Mouse (Mus musculus): ENCODE measurements around the gene Uhrf1bp1. TPM values are rescaled to one million over a fixed set of nuclear protein-coding genes. Genes with fewer than 3 reads are reported as not detected.

Gene Uhrf1bp1
- polyA plus RNA-seq, 1 experiment from 2014 or later, result 7.4 TPM

- H3K36me3 ChIP-seq (ENCODE audit: control insufficient read depth, insufficient read depth, low read length), result no peaks in the 10 kb centered on the region
- WGBS, result 2% methylated on average over 49 of the region's 56 CpGs
- peaks cover 15% of the 10 kb centered on the region for H3K4me1 ChIP-seq (ENCODE audit: control insufficient read depth, insufficient read depth, low read length)
- peak within 1 kb of the TSS; percentile 80 for H3K27ac ChIP-seq (ENCODE audit: low read depth, low read length)
- peak within 1 kb of the TSS; percentile 88 for H3K4me2 ChIP-seq (replicated peaks; ENCODE audit: low read depth, low read length)
- H3K9ac ChIP-seq (ENCODE audit: low read depth, low read length), result peak within 1 kb of the TSS; percentile 98
- peak; percentile 95 for ATAC-seq (ENCODE audit: low FRiP score, low TSS enrichment)
- H3K9me3 ChIP-seq (ENCODE audit: control insufficient read depth, low read length), result no peaks in the 10 kb centered on the region
- peak within 1 kb of the TSS; percentile 99 for H3K4me3 ChIP-seq (ENCODE audit: low read length)
- H3K27me3 ChIP-seq (ENCODE audit: control insufficient read depth, insufficient read depth, low read length), result no peaks in the 10 kb centered on the region
Observed at GRCm38 (mm10) chr17:27820568-27821406, 35.5 kb upstream of the Uhrf1bp1 start, which contains the start of gene D17Wsu92e. Gene D17Wsu92e (minus strand): TSS chr17:27820648.

GRCm38 (mm10) chr17:27821407-27822338, 34.6 kb upstream of the Uhrf1bp1 start:
- Histone ChIP-seq H3K27me3 (ENCODE audit: control insufficient read depth, insufficient read depth, low read length) (no peaks in the 10 kb centered on the region), H3K9me3 (ENCODE audit: control insufficient read depth, low read length) (no peaks in the 10 kb centered on the region), H3K36me3 (ENCODE audit: control insufficient read depth, insufficient read depth, low read length) (no peaks in the 10 kb centered on the region), H3K27ac (ENCODE audit: low read depth, low read length) (peak overlapping the region; percentile 60; the same call in 1 of the 2 replicates), H3K9ac (ENCODE audit: low read depth, low read length) (no peak overlapping the region; the same call in 1 of the 2 replicates), H3K4me2 (replicated peaks; ENCODE audit: low read depth, low read length) (peak overlapping the region; percentile 47; the same call in 1 of the 2 replicates), H3K4me1 (ENCODE audit: control insufficient read depth, insufficient read depth, low read length) (peaks cover 22% of the 10 kb centered on the region), H3K4me3 (ENCODE audit: low read length) (no peak overlapping the region; the same call in 1 of the 2 replicates)
- ATAC-seq (ENCODE audit: low FRiP score, low TSS enrichment), result no peak
- 57% methylated on average over 9 of the region's 9 CpGs for WGBS

- H3K27ac ChIP-seq (ENCODE audit: low read depth, low read length), result no peak overlapping the region
- no peak overlapping the region for H3K4me2 ChIP-seq (replicated peaks; ENCODE audit: low read depth, low read length)
- no peaks in the 10 kb centered on the region for H3K27me3 ChIP-seq (ENCODE audit: control insufficient read depth, insufficient read depth, low read length)
- H3K4me1 ChIP-seq (ENCODE audit: control insufficient read depth, insufficient read depth, low read length), result peaks cover 19% of the 10 kb centered on the region
- H3K4me3 ChIP-seq (ENCODE audit: low read length), result no peak overlapping the region
- H3K36me3 ChIP-seq (ENCODE audit: control insufficient read depth, insufficient read depth, low read length), result no peaks in the 10 kb centered on the region
- H3K9ac ChIP-seq (ENCODE audit: low read depth, low read length), result no peak overlapping the region
- ATAC-seq (ENCODE audit: low FRiP score, low TSS enrichment), result no peak
- 82% methylated on average over 9 of the region's 9 CpGs for WGBS
- no peaks in the 10 kb centered on the region for H3K9me3 ChIP-seq (ENCODE audit: control insufficient read depth, low read length)
Observed at GRCm38 (mm10) chr17:27823142-27823905, 32.9 kb upstream of the Uhrf1bp1 start.

GRCm38 (mm10) chr17:27824941-27825340, 31.3 kb upstream of the Uhrf1bp1 start:
- H3K4me2 ChIP-seq (replicated peaks; ENCODE audit: low read depth, low read length), result no peak overlapping the region
- no peaks in the 10 kb centered on the region for H3K36me3 ChIP-seq (ENCODE audit: control insufficient read depth, insufficient read depth, low read length)
- no peaks in the 10 kb centered on the region for H3K9me3 ChIP-seq (ENCODE audit: control insufficient read depth, low read length)
- no peak overlapping the region for H3K9ac ChIP-seq (ENCODE audit: low read depth, low read length)
- peaks cover 9% of the 10 kb centered on the region; the same call in 1 of the 2 replicates for H3K4me1 ChIP-seq (ENCODE audit: control insufficient read depth, insufficient read depth, low read length)
- H3K4me3 ChIP-seq (ENCODE audit: low read length), result no peak overlapping the region
- H3K27ac ChIP-seq (ENCODE audit: low read depth, low read length), result no peak overlapping the region
- ATAC-seq (ENCODE audit: low FRiP score, low TSS enrichment), result no peak
- WGBS, result 83% methylated on average over 1 of the region's 1 CpGs
- H3K27me3 ChIP-seq (ENCODE audit: control insufficient read depth, insufficient read depth, low read length), result no peaks in the 10 kb centered on the region

GRCm38 (mm10) chr17:27825539-27825938, 30.7 kb upstream of the Uhrf1bp1 start:
- H3K4me2 ChIP-seq (replicated peaks; ENCODE audit: low read depth, low read length), result peak overlapping the region; percentile 48

GRCm38 (mm10) chr17:27825984-27826905, 30.0 kb upstream of the Uhrf1bp1 start:
- Histone ChIP-seq H3K36me3 (ENCODE audit: control insufficient read depth, insufficient read depth, low read length) (no peaks in the 10 kb centered on the region), H3K4me2 (replicated peaks; ENCODE audit: low read depth, low read length) (peak overlapping the region; percentile 48), H3K27ac (ENCODE audit: low read depth, low read length) (peak overlapping the region; percentile 25), H3K9me3 (ENCODE audit: control insufficient read depth, low read length) (no peaks in the 10 kb centered on the region), H3K9ac (ENCODE audit: low read depth, low read length) (peak overlapping the region; percentile 47), H3K4me3 (ENCODE audit: low read length) (peak overlapping the region; percentile 38), H3K4me1 (ENCODE audit: control insufficient read depth, insufficient read depth, low read length) (peaks cover 9% of the 10 kb centered on the region; the same call in 1 of the 2 replicates), H3K27me3 (ENCODE audit: control insufficient read depth, insufficient read depth, low read length) (no peaks in the 10 kb centered on the region)
- 2% methylated on average over 22 of the region's 22 CpGs for WGBS
- ATAC-seq (ENCODE audit: low FRiP score, low TSS enrichment), result peak; percentile 75

More at GRCm38 (mm10) chr17:27825539-27825938, 30.7 kb upstream of the Uhrf1bp1 start:
- no peaks in the 10 kb centered on the region for H3K36me3 ChIP-seq (ENCODE audit: control insufficient read depth, insufficient read depth, low read length)
- 37% methylated on average over 3 of the region's 3 CpGs for WGBS
- H3K9ac ChIP-seq (ENCODE audit: low read depth, low read length), result no peak overlapping the region
- H3K27me3 ChIP-seq (ENCODE audit: control insufficient read depth, insufficient read depth, low read length), result no peaks in the 10 kb centered on the region
- peaks cover 9% of the 10 kb centered on the region; the same call in 1 of the 2 replicates for H3K4me1 ChIP-seq (ENCODE audit: control insufficient read depth, insufficient read depth, low read length)
- 0 out of 2 replicates have a peak overlapping the region, but pooled peaks have one; percentile 38 for H3K4me3 ChIP-seq (ENCODE audit: low read length)
- ATAC-seq (ENCODE audit: low FRiP score, low TSS enrichment), result no peak
- no peaks in the 10 kb centered on the region for H3K9me3 ChIP-seq (ENCODE audit: control insufficient read depth, low read length)
- H3K27ac ChIP-seq (ENCODE audit: low read depth, low read length), result no peak overlapping the region

GRCm38 (mm10) chr17:27826908-27827383, 29.3 kb upstream of the Uhrf1bp1 start:
- under 1% methylated on average over 8 of the region's 9 CpGs for WGBS
- peak overlapping the region; percentile 47; the same call in 1 of the 2 replicates for H3K9ac ChIP-seq (ENCODE audit: low read depth, low read length)
- ATAC-seq (ENCODE audit: low FRiP score, low TSS enrichment), result peak; percentile 73

More at GRCm38 (mm10) chr17:27826908-27827383, 29.3 kb upstream of the Uhrf1bp1 start:
- no peaks in the 10 kb centered on the region for H3K27me3 ChIP-seq (ENCODE audit: control insufficient read depth, insufficient read depth, low read length)
- peaks cover 9% of the 10 kb centered on the region; the same call in 1 of the 2 replicates for H3K4me1 ChIP-seq (ENCODE audit: control insufficient read depth, insufficient read depth, low read length)
- no peaks in the 10 kb centered on the region for H3K36me3 ChIP-seq (ENCODE audit: control insufficient read depth, insufficient read depth, low read length)
- peak overlapping the region; percentile 48 for H3K4me2 ChIP-seq (replicated peaks; ENCODE audit: low read depth, low read length)
- H3K4me3 ChIP-seq (ENCODE audit: low read length), result peak overlapping the region; percentile 38
- H3K9me3 ChIP-seq (ENCODE audit: control insufficient read depth, low read length), result no peaks in the 10 kb centered on the region
- peak overlapping the region; percentile 25; the same call in 1 of the 2 replicates for H3K27ac ChIP-seq (ENCODE audit: low read depth, low read length)

All from kidney, embryonic 14.5 days (tissue).